Mouse (Mus musculus) left cerebral cortex, postnatal 25 days (tissue): ENCODE data around the gene Akr1b7. TPM values are rescaled to one million over a fixed set of nuclear protein-coding genes. Genes with fewer than 3 reads are reported as not detected.
"Not testable (repeated sequence)": the region's sequence is repeated elsewhere in the genome, so short reads cannot be mapped to it uniquely, and the experiment has no call there.

Source experiments
- DNase-seq, 2 experiments: peaks; one replicate each; pipeline ENCODE4 v3.0.0; 2022; ENCODE audit warnings: low spot score in 2 of 2, mixed read lengths in 1 of 2
- intact Hi-C: fragments of 180-260 bp; cut with DNase I; formaldehyde crosslinking; loops from one replicate; pipeline ENCODE4 v1.15.1; 2025
- total RNA-seq, 2 experiments: library from RNA; stranded (reverse); gene quantifications; 2 replicates each; pipeline ENCODE4 v1.2.3; 2021

Akr1b7 gene
- total RNA-seq, result not detected

GRCm38 (mm10) chr6:34412023-34412422 lies at the start of gene Akr1b7:
Gene Akr1b7, plus strand, starts transcription at chr6:34412334.
- DNase-seq, result no peak
- intact Hi-C loops, result no loop called here

- intact Hi-C loops, result no loop called here
- DNase-seq, result no peak
Observed at GRCm38 (mm10) chr6:34364217-34365136, 47.7 kb upstream of the Akr1b7 start.

- no peak for DNase-seq
- intact Hi-C loops, result no loop called here
Observed at GRCm38 (mm10) chr6:34367998-34368397, 44.1 kb upstream of the Akr1b7 start.

- intact Hi-C loops, result loop anchor here (5.0 kb wide), 1 partner anchor 77 kb away; no protein-coding TSS in a partner anchor
- DNase-seq, result no peak
Observed at GRCm38 (mm10) chr6:34370081-34370480, 42.1 kb upstream of the Akr1b7 start.

- intact Hi-C loops, result loop anchor here (1.0 to 5.0 kb wide), 2 partner anchors 75 to 80 kb away; no protein-coding TSS in a partner anchor
- peak; percentile 85 to 88 for DNase-seq
Observed at GRCm38 (mm10) chr6:34371700-34372351, 40.3 kb upstream of the Akr1b7 start.

- intact Hi-C loops, result loop anchor here (5.0 kb wide), 1 partner anchor 73 kb away; no protein-coding TSS in a partner anchor
- DNase-seq, result peak in 1 of 2 experiments; percentile 11
Observed at GRCm38 (mm10) chr6:34373841-34374240, 38.3 kb upstream of the Akr1b7 start.

- intact Hi-C loops, result not testable (repeated sequence)
Observed at GRCm38 (mm10) chr6:34375888-34376287, 36.2 kb upstream of the Akr1b7 start.

GRCm38 (mm10) chr6:34383401-34383800 lies 28.7 kb upstream of the Akr1b7 start:
- no peak for DNase-seq
- intact Hi-C loops, result no loop called here

More at GRCm38 (mm10) chr6:34375888-34376287, 36.2 kb upstream of the Akr1b7 start:
- DNase-seq, result not testable (repeated sequence)

- intact Hi-C loops, result no loop called here
- peak; percentile 80 to 88 for DNase-seq
Observed at GRCm38 (mm10) chr6:34384110-34384661, 27.9 kb upstream of the Akr1b7 start, which contains the start of gene Akr1b10. Gene Akr1b10, plus strand, starts transcription at chr6:34384218.

- intact Hi-C loops, result no loop called here
- peak in 1 of 2 experiments; percentile 15 for DNase-seq
Observed at GRCm38 (mm10) chr6:34384701-34385370, 27.3 kb upstream of the Akr1b7 start.

GRCm38 (mm10) chr6:34388420-34389156 lies 23.5 kb upstream of the Akr1b7 start:
- no peak for DNase-seq
- intact Hi-C loops, result no loop called here

- intact Hi-C loops, result no loop called here
- DNase-seq, result no peak
Observed at GRCm38 (mm10) chr6:34395897-34396296, 16.2 kb upstream of the Akr1b7 start.

- DNase-seq, result no peak
- intact Hi-C loops, result no loop called here
Observed at GRCm38 (mm10) chr6:34398431-34398830, 13.7 kb upstream of the Akr1b7 start.

GRCm38 (mm10) chr6:34399606-34400220 lies 12.4 kb upstream of the Akr1b7 start:
- no peak for DNase-seq
- intact Hi-C loops, result no loop called here

GRCm38 (mm10) chr6:34400696-34401095 lies 11.4 kb upstream of the Akr1b7 start:
- DNase-seq, result no peak
- intact Hi-C loops, result no loop called here

- no peak for DNase-seq
- intact Hi-C loops, result no loop called here
Observed at GRCm38 (mm10) chr6:34406746-34407145, 5.4 kb upstream of the Akr1b7 start.

- intact Hi-C loops, result no loop called here
- DNase-seq, result no peak
Observed at GRCm38 (mm10) chr6:34407403-34407802, 4.7 kb upstream of the Akr1b7 start.

GRCm38 (mm10) chr6:34412688-34413087 lies 554 bp downstream of the Akr1b7 start:
- intact Hi-C loops, result no loop called here
- no peak for DNase-seq
